Mouse (Mus musculus): Measurements from ENCODE around the gene Cfap77.
A peak's percentile ranks its signal among the peaks of the same experiment; 100 is the strongest.

Cfap77 gene

DNA sequence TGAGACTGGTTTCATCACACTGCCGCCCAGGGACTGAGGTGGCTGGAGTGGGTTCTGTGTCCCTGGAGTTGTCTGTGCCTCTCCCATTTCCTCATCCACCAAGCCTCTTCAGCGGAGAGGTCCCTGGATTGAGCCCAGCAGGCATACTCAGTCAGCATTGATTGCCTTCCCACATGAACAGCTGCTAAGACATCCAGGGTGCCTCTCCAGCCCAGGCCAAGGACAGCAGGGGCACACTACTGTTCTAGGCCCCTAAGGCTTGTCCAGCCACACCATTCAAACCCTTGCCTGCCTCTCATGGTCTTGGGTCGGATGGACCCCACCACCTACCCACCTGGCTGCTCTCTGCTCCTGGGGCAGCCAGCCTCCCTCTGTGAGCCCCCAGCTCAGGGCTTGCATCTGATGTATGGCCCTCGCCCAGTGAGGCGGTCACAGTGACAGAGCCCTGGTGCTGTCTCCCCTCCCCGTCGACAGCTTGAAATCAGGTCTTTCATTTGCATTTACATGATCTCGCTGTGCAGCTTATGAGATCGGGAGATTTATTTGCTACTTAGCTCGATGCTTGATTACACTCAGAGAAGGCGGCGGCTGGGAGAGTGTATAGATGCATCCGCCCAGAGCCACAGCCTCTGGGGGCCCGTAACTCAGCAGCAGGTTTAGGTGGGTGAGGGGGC lies 57.6 kb downstream of the Cfap77 start:
- DNase-seq (ENCODE audit: low spot score), result no peak

DNA sequence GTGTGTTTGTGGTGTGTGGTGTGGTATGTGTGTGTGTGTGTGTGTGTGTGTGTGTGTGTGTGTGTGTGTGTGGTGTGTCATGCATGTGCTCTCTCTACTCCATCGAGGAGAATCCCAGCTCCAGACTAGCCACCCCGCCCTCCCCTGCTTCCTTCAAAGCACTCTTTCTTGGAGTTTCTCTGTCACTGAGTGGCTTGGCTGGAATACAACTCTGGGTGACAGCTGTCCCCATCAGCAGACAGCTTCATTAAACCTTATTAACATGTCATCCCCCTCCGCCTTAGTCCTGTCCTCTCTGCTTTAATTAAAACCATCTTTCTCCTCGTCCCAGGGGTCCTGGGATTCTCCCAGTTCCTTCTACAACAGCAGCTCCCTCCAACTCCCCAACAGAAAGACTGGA lies 59.4 kb downstream of the Cfap77 start:
- no peak for DNase-seq (ENCODE audit: low spot score)

DNA sequence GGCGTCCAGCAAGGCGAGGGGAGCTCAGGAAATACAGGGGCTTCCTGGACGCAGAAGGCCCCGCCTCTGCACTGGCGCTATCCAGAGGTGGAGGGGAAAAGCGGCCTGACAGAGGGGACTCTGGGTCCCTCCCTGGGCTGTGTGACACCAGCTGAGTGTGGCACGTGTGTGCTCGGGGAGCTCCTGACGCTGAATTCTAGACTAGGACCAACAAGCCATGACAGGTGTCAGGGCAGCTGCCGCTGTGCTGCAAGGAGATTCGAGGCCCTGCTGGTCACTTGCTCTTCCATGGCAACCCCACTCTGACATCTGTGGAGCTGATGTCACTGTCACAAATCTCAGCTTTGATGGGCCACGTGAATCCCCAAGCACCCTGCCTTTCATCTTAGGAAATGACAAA lies 60.9 kb downstream of the Cfap77 start:
- DNase-seq (ENCODE audit: low spot score), result no peak

DNA sequence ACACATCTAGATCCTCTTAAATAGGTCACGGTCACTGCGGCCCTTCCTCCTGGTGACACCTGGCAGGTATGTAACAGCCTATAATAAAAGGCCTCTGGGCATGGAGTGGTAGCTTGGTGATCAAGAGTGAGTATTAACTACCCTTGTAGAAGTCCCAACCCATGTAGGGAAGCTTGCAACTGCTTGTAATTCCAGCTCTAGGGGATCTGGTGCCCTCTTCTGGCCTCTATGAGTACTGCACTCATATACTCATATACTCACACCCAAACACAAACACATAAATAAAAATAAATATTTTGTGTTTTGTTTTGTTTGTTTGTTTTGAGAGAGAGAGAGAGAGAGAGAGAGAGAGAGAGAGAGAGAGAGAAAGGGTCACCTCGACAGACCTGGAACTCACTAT lies 66.1 kb downstream of the Cfap77 start:
- no peak for DNase-seq (ENCODE audit: low spot score)

DNA sequence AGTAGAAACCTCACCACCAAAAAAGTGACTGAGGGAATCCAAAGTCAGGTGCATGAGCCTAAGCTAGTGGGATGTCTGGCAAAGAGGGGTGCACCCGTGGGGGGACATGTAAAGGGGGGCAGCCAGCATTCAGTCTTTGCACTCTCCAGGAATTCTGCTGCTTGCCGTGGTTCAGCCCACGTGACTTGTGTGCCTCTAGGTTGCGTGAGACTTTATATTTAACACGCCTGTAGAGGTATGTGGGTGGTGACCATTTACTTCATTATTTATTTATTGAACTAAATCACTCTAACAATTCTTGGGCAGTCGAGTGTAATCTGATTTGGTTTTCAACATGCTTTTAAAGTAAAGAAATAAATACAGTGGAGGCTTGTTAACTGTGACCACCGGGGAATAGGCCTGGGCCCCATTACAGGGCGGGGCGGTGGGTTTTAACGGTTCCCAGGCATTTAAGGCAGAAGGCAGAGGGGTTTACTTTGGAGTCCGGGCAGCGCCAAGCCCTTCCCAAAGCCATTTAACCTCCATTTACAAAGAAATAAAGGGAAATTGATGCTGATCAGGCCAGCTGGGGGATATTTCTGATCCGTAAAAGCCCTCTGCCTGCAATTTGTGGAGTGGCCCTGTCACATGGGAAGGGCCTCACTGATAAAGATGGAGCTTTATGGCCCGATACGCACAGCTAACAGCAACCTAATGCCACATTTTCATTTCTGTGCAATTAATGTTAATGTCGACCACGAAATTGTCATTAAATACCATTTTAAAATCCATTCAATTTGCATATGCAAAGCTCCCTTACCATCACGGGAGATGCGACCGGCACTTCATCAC lies 74.6 kb downstream of the Cfap77 start:
- DNase-seq (ENCODE audit: low spot score), result no peak

DNA sequence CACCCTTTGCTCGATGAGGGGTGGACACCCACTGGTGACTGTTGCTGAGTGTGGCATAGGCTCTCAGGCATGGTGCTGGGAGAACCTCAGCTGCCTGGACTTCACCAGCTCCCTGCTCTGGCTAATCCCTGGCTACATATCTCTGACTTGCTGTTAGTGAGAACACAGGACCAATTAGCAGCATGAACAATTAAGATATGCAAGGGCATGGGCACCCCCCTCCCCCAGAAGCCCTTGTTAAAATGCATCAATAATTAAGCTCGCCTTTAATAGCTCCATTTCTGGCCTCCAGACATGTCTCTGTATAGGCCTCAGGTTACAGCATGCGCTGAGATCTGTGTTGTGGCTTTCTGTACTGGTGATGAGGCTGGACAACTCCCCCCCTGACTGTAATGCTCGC lies 76.4 kb downstream of the Cfap77 start:
- no peak for DNase-seq (ENCODE audit: low spot score)

DNA sequence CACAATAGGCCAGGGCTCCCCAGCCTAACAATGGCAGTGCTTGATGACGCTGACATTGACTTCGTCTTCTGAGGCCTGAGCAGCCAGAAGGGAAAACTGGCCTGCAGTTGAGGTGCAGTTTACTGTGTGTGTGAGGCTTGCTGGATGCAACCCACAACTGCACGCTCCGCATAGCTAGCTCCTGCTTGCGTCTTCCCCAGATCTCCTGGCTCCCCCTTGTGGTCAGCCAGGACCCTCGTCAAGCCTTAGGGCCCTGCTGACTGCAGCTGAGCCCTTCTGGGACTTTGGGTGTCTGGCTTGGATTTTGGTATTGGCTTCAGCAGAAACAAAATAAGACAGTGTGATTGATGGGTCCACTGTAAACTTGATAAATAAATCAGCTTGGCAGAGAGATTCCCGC lies 78.2 kb downstream of the Cfap77 start:
- peak; percentile 81 for DNase-seq (ENCODE audit: low spot score)

DNA sequence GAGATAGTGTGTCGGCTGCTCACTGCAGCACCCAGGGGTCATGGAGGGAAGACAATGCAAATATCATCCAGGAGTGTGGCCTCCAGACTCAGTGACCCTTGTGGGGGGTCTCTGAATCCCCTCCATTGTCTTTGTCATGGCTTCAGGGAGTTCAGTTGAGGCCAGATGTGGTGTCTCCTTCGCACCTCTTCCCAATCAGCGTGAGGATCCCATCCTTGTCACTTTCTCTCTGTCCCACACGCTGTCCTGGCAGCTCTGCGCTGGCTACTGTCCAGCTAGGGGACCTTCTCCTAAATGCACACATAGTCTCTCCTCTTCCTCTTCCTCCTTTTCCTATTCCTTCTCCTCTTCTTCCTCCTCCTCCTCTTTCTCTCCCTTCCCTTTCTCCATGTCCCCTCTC lies 79.3 kb downstream of the Cfap77 start:
- no peak for DNase-seq (ENCODE audit: low spot score)

DNA sequence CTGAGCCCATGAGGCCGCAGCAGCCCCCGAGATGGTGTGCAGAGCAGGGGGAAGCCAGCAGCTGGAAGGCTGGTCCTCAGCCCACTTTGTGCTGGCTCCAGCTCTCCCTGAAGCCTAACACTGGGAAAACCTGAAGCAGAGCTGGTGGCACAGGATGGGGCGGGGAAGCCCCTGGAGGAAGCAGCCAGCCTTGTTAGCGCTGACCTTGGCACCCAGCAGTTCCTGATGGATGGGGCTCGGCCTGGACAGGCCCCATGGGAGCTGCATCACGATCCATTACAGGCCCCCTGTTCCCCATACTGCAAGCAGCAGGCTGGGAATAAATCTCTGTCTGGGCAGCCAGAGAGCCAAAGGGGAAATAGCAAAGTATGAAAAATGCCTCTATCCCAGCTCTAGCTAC lies 80.3 kb downstream of the Cfap77 start:
- DNase-seq (ENCODE audit: low spot score), result no peak

DNA sequence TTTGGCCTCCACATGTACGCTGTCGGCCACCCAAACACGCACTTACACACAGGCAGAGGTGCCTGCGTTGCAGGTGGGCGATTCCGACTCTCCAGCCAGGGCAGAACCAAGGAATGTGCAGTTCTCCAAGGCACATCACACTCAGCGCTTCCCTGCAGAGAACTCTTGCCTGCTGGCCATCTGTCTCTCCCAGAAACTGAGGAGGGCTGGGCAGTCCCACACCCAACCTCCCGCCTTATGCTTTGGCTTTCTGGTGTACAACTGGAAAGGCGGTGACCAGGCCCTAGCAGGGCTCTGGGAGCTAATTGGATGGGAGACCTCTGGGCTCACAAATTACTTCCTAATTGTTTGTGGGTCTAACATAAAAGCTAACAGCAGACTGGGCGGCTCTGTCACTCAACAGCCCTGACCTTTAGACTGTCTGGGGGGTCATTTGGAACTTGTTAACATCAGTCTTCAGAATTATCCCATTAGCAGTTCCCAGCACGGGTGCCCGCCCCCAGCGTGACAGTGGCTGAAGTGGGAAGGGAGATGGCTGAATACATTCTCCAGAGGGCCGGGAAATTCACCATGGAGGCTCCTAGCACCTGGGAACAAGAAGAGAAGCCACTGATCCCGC lies 80.9 kb downstream of the Cfap77 start:
- no peak for DNase-seq (ENCODE audit: low spot score)

DNA sequence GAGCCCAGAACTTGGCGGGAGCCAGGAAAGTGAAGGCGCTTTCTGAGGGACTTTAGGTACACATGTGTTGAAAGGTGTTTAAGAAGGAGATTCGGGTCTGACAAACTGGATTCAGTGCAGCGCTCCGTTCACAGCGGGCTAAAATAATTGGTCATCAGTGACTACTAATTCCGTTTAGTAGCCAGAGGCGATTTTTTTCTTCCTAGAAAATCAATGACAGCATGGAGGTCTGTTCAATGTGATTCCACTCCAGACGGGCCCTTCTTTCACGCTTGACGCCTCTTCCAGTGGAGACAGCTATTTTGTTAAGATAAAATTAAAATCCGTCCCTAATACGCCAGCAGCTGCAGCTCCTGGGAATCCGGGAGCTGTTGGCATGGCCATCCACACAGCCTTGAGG lies 84.4 kb downstream of the Cfap77 start:
- DNase-seq (ENCODE audit: low spot score), result no peak

DNA sequence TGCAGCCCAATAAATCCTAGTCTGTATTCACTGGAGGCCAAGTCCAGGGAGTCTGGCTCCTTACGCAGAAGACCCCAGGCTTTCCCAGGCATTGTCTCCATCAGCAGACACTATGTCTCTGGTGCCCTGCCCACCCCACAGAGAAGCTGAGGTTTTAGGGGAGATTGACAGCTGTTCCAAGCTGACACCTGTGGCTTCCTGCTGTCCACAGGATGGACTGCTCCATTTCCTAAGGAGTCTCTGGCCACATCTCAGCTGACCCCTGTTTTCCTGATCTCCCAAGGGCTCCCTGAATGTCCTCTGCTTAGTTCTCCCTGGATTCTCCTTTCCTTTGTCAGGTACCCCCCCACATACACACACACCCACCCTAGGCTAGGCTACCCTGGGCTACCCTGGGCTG lies 86.6 kb downstream of the Cfap77 start:
- no peak for DNase-seq (ENCODE audit: low spot score)

DNA sequence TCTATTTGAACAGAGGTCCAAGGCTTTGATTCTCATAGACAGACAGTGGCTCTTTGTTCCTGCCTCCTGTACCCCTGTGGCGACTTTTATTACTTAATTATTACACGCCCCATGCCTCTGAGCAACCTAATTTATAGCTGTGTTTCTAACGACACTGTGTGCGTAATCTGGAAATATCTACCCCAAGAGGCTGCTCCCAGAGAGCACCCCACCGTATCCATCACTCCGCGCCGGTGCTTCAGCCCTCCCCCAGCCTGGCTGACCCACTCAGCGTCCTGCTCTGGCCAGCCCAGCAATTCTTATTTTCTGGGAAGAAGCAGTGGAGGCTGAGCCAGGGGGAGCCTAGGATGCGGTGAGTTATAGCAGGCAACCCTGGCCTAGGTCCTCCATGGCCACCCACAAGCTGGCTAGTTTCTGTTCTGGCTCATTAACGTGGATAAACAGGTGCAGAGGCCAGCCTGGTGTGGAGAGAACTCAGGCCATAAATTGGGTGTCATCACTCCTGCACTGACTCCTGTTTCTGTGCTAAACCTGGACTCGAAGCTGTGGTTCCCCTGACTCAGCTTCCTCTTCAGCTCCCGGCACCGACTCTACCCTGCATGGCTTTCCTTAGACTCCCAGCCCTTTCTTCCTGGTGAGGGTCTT lies 88.6 kb downstream of the Cfap77 start:
- no peak for DNase-seq (ENCODE audit: low spot score)

DNA sequence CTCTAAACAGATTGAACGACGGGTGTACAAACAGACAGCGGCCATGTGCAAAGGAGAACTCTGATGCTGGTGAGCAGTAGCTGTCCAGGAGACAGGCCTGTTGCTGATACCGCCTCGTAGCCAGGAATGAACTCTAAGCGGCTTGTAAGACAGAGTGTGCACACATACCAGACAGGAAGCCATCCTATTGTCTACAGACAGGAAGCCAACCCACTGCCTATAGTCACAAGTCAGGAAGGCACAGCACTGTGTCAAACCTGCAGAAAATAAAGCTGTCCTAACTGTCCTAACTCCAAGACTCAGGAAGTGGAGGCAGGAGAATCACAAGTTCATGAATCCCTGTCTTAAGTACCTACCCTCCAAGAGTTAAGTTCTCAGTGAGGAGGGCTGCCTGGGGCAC lies 91.3 kb downstream of the Cfap77 start:
- DNase-seq (ENCODE audit: low spot score), result no peak

DNA sequence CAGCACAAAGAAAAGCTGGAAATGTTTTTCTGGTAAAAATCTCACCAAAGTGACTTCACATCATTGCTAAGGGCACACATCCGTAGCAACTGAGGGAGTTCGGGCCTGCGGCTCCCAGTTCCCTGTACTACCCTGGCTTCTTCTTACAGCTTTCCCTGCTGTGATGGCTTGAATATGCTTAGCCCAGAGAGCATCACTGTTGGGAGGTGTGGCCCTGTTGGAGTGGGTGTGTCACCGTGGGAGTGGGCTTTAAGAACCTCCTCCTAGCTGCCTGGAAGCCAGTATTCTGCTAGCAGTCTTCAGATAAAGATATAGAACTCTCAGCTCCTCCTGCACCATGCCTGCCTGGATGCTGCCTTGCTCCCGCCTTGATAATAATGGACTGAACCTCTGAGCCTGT lies 93.2 kb downstream of the Cfap77 start:
- DNase-seq (ENCODE audit: low spot score), result no peak

DNA sequence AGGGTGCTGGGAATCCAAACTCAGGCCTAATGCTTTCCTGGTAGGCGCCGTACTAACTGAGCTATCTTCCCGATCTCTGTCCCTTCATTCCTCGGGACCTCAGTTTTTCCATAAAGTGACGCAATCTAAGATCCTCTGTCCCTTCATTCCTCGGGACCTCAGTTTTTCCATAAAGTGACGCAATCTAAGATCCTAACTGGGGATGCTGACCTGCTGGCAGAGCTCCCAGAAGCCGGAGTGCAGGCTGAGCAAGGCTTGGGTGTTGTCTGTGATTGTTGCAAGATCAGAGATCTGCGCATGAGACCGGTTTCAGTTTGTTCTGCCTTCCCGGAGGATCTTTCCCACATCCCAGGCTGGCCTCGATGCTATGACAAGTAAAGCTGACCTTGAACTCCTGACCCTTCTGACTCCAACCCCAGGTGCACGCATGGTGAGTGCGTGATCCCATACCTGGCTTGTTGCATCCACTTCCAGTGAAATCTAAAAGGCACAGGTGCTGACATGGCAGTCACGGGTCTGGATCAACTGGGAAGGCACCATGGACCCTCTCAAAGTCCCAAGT lies 93.8 kb downstream of the Cfap77 start:
- no peak for DNase-seq (ENCODE audit: low spot score)

DNA sequence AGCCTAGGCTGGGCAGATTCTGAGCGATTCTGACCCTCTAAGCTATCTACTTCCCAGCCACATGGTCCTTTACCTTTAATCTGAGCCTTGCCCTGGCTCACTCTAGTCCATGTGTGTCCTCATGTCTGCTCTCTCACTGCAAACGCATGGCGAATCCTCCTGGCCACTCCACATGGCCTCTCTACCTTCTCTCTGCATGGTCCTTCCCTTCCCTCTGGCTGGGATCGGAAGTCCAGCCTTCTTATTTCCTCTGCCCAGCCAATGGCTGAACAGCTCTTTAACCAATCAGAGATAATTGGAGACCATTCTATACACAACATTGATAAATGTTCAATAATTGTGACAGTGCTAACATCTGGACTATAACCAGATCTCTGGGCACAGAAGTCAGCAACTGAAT lies 98.0 kb downstream of the Cfap77 start:
- DNase-seq (ENCODE audit: low spot score), result no peak

DNA sequence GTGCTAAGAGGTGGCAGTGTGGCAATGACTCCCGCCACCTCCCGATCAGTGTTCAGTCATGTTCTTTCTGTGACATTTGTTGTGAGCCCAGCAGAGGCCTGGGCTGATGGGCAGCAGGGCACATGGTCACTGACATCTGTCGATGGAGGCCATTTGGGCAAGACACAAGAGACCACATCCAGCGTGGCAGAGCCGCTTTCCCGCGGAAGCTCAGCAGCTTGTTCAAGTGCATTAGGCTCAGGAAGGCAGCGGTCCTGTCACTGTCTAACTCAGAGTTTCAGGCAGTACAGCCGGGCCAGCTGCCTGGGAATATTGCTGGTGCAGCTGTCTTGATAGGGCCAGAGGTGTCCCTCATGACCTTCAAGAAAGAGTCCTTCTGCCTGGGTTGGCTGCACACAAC lies 100.3 kb downstream of the Cfap77 start:
- no peak for DNase-seq (ENCODE audit: low spot score)

DNA sequence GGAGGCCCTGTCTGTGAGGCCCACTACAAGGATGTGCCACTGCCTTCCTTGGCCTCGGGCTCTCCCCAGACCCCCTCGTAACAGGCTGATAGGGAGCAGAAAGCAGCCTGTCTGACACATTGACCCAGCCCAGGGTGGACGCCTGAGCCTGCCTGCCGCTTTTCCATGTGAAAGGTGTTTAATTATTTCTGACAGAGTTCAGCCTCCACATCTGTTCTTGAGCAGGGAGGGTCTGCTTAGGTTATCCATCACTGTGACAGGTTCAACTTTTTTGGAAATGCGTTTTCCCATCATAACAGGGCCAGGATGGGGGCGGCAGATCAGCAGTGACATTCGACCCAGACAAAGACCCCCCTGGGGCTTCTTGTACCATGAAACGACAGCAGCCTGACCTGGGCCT lies 101.9 kb downstream of the Cfap77 start:
- no peak for DNase-seq (ENCODE audit: low spot score)

DNA sequence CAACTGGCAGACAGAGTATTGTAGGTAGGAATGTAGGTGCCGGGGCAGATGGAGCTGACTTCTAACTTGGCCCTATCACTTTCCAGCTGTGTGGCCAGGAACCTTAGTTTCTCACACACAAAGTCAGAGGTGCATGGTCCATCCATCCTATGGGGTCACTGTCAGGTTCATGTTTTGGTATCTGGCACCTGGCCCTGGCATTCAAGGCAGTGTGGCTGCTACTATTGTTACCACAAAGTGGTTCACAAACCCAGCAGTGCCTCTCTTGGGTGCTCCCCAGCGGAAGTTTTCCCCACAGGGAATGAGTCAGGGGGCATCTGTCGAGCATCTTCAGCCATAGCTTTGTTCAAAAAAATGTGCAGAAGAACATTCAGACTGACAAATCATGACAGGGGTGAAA lies 108.6 kb downstream of the Cfap77 start:
- DNase-seq (ENCODE audit: low spot score), result no peak

DNA sequence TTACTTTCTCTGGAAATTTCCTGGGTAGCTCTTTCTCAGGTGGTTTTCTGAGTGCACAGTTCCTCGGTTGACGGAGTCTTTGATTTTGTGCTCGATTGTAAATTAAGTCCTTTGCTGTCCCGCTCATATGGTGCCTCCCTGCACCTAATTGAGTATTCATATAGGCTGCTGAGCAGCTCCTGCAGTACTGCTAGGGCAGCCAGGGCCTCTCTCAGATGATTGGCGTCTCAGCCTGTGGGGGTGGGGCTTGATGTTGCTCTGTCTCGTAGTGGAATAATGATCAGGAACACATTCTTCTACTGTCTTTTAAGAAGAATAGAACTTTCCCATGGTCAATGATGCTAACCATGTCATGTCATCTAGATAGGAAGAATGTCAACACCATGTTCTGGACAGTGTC lies 109.5 kb downstream of the Cfap77 start:
- DNase-seq (ENCODE audit: low spot score), result no peak

DNA sequence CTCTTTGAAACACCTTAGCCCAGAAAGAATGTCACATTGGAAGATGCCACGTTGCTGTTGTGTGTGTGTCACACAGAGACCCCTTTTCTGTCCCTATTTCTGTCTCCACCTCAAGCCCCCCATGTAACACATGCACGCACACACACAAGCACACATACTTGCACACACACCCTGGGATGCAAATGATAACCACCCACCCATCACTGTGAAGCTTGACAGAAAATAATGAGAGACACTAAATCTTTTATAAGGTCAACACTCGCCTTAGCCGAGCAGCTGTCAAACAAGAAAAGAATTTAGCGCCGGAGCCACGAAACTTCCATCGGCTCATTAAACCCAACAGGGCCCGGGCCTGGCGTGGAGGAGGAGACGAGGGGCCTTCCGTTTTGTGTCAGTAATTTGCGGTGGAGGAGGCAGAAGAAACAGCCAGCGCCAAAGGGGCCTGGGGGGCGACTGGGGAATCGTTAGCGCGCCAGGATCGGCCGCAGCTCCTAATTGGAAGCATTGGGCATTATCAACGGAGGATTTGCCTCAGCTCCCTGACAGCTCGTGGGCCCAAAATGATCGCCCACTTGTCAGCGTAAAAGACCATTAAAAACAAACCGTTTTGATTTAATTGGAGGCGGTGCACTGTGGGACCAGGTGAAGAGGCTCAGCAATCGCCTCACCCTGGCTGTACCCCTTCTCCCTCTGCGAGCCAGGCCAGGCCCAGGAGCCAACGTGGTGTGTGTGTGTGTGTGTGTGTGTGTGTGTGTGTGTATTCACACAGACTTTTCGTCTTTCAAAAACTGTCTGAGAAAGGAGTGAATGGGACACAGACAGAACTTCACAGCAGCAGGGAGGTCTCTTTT lies 111.0 kb downstream of the Cfap77 start:
- no peak for DNase-seq (ENCODE audit: low spot score)

All from urinary bladder, postnatal 25 days (tissue).